Mouse (Mus musculus) heart, postnatal 0 days (tissue): ENCODE measurements at regions not wholly inside any gene's neighbourhood (a gene's known extent, or its start where the extent isn't known, plus 50 kb on each side); places are given as distances from the start of the nearest gene placed in this dataset.

ENCODE experiments used
- CTCF ChIP-seq: IDR thresholded peaks from 2 replicates; pipeline ENCODE4 v1.5.1; 2016; ENCODE audit warnings: antibody characterized with exemption, control low read depth, low read depth
- EP300 ChIP-seq: IDR thresholded peaks from 2 replicates; pipeline ENCODE4 v1.6.1; 2016; ENCODE audit warnings: antibody characterized with exemption, low read depth

- no peak for TF ChIP-seq CTCF
- no peak for TF ChIP-seq EP300
These were observed 369.7 kb upstream of the Ctso start for GRCm38 (mm10) chr3:81562610-81563258.
